Mouse (Mus musculus): Measurements from ENCODE around the gene Gm28230.
A peak's percentile ranks its signal among the peaks of the same experiment; 100 is the strongest.

Gm28230 gene

DNA sequence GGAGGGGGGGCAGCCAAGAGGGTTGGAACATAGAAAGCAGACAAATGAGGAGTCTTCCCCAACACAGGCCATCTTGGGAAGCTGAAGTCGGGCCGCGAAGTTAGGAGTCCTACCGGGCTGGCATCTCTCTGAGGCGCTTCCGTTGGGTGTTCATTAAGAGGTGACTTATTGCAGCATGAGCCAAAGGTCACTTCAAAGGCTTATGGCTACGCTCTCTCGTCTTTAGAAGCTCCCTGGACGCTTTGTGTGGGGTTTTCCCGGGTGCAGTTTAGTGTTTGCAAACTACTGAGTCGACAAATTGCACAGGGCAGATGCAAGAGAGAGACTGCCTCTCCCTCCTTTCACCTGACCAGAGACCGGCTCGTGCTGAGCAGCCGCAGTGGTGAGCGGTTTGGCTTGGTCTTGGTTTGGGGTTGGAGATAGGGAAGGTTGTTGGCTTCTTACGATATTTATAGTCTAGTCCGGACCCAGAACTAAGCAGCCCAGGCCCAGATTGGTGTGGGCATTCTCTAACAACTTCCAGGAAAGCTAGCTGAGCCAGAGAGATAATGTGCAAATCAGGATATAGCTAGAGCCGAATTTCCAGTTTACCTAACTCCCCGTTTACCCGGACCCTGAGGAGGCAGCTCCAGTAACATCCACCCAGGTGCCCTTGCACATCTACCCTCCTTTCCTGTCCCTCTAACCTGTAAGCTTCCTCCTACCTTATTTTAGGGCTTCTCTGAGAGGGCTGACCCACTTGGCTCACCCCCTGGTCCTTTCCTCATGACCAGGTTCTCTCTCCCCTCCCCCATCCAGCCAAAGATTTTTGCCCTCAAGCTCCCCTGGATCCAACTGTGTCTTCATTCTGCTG, 12.3 kb downstream of the Gm28230 start:
- DNase-seq (ENCODE audit: low read depth, low spot score) = no peak

DNA sequence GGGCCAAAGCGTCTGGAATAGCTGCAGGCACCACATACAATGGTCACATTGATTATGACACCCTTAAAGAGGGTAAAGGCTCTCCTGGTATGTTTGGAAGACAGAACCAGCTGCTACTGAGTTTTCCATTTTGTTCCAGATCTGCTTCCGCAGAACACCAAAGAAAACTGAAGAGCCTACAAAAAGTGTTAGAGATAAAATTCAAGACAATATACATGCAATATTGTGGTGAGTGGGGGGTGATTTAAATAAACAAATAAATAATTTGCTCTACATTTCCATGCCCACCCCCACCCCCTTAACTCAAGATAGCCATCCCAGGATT, 12.9 kb downstream of the Gm28230 start:
- DNase-seq (ENCODE audit: low read depth, low spot score) = no peak

DNA sequence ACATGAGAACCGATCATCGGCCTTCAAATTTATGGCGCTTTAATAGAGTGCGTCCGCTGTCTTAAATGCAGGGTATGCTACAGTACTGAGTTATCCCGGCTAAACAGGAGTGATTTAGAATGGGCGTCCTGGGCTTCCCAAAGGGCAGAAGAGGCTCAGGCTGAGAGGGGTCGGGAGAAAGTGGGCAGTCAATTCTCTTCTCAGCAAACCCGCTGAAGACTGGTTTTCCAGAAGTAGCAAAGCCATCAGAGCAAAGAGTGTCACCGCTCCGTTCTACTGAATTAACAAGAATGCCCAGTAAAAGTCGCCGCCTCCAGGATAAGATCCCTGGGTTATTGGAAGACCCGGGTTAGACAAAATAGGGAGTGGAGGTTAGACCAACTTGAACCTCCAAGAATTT, 13.3 kb downstream of the Gm28230 start:
- no peak for DNase-seq (ENCODE audit: low read depth, low spot score)

DNA sequence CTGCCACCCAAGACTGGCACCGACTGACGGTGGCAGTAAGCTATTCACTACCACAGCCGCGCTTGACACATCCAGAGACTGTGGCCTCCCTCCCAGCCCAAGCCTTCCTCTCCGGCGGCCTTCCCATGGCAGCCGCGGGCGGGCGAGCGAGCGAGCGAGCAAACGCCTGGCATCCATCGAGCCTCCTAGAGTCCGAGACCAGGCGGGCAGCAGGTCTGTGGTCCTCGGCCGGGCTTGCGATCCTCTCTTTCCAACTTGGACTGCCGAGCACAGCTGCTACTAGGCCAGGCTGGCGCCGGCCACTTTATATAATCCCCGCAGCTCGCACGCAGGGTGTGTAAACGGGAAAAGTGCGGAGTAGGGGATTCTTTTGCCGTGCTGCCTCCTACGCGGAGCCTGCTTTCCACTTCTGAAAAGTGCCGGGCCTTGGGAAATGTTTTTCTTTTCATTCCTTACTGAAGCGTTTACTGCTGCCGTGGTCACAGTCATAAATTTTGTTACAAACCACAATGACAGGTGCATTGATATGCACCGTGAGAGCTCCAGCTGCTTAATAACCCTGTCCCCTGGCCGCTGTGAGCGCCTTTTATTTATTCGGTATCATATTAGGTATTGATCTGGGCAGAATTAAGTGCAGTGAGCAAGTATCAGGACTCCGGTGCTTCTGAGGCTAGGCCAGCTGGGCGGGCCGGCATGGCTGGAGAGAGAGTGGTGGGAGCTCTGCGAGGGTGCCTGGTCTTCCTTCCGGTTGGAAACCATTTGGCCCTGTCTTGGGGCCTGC, 14.0 kb downstream of the Gm28230 start:
- no peak for DNase-seq (ENCODE audit: low read depth, low spot score)

DNA sequence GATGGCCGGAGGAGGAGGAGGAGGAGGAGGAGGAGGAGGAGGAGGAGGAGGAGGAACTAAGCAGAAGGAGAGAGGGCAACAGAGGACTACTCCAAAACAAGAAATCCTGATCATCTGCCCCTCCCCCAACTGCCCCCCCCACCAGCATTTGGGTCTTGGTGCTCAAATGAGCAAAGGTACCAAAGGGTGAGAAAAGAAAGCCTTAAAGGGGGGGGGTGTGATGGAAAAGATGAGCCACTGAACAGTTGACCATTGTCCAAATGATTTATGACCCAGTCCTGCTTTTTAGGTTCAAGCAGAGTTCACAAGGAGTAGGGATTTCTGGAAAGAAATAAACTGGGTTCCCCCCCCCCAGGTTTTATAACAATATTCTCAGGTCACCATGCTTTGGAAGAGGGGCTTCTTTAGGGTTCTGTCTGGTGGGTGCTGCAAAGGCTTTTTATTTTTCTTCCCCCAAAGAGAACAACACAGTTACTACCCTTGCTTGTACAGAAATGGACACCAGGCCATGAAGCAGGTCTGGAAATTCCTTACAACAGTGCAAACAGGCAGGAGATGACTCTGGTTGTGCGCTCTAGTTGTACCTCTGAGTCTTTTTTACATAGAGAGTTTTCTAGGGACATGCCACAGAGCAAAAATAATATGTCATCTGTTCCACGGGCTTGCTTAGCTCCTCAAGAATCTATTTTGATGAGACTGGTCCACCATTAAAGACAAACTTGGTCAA, 14.9 kb downstream of the Gm28230 start:
- DNase-seq (ENCODE audit: low read depth, low spot score) = no peak

DNA sequence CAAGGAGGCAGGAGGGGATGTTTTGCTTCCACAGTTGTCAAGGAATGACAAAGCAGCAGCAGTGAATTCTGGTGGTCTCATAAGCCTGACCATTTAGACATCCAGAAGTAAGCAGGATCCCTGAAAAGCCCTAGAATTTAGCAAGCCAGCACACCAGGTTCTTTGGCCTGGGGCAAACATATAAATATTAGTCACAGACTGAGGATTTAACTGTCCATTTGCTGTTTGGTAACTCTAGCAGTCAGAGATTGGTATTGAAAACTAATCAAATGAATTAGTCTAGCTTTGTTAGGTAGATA, 15.4 kb downstream of the Gm28230 start:
- DNase-seq (ENCODE audit: low read depth, low spot score) = no peak

DNA sequence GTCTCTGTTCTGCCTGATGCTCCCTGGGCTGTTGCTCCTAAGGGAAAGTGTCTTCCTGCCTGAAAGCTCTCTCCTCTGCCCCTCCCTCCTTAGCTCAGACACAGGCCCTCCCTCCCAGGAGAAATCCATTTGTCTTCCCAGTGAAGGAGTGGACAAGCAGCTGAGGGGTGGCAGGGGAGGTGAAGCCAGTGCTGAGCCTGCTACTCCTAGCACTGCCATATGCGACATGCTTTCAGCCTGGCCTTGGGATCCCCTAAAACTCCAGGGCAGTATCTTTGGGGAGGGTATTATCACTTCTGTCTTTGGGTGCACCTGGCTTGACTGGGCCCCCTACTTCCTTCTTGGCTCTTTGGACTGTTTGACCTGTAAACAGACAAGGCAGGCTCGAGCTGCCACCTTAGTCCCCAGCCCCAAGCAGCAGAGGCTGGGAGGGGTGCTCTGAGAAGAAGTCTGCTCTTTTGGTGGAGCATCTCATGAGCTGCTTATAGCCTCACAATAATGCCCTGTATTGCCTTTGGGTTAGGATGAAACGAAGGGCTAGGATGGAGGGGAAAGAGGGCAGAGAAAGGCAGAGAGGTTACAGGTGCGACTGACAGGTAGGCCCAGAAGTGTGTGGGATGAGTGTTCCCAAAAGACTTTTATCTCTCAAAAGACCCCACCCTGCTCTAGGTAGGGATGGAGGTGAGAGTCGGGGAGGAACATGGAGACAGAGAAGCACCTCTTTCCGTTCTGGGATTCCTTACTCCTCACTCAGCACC, 19.2 kb downstream of the Gm28230 start:
- no peak for DNase-seq (ENCODE audit: low read depth, low spot score)

DNA sequence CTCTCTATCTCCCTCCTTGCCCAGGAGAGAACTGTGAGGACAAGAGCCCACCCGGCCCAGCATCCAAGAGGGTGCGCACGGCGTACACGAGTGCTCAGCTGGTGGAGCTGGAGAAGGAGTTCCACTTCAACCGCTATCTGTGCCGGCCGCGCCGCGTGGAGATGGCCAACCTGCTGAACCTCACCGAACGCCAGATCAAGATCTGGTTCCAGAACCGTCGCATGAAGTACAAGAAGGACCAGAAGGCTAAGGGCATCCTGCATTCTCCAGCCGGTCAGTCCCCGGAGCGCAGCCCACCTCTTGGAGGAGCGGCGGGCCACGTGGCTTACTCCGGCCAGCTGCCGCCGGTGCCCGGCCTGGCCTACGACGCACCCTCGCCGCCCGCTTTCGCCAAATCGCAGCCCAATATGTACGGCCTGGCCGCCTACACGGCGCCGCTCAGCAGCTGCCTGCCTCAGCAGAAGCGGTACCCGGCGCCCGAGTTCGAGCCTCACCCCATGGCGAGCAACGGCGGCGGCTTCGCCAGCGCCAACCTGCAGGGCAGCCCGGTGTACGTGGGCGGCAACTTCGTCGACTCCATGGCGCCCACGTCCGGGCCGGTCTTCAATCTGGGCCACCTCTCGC, 19.9 kb downstream of the Gm28230 start:
- no peak for DNase-seq (ENCODE audit: low read depth, low spot score)

DNA sequence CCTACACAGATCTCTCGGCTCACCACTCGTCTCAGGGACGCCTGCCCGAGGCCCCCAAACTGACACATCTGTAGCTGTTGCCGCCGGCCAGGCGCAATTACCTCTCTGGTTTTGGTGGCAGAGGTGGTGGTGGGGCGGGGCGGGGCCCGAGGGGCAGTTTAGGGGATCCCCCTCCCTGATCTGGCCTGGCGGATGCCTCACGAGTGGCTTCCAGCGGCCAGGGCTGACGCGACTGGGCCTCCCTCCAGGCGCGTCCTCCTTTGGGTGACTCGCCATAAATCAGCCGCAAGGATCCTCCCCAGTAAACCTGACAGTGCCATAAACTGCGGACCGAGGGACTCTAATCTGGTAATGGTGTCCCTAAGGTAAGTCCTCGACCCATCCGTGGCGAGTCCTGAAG, 20.5 kb downstream of the Gm28230 start:
- no peak for DNase-seq (ENCODE audit: low read depth, low spot score)

DNA sequence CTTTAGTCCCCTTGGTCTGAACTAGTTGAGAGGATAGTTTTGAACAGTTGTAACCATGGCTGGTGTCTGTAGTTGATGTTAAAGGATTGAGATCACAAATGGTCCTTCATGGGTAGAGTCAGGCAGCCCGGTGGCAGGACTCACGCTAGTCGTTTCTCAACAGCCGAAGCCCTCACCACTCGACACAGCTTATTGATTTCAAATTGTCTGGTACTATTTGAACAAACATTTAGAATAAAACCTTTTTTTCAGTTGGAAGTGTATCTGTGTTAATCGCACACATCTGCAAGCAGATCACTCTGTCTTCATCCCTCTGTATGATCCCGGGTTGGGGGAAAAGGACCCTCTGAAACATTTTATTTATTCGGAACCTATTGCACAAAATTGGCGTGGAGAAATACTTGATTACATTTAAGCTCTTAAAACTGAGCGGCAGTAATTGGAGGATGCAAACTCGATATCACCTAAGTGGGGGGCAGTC, 21.2 kb downstream of the Gm28230 start:
- DNase-seq (ENCODE audit: low read depth, low spot score) = no peak

DNA sequence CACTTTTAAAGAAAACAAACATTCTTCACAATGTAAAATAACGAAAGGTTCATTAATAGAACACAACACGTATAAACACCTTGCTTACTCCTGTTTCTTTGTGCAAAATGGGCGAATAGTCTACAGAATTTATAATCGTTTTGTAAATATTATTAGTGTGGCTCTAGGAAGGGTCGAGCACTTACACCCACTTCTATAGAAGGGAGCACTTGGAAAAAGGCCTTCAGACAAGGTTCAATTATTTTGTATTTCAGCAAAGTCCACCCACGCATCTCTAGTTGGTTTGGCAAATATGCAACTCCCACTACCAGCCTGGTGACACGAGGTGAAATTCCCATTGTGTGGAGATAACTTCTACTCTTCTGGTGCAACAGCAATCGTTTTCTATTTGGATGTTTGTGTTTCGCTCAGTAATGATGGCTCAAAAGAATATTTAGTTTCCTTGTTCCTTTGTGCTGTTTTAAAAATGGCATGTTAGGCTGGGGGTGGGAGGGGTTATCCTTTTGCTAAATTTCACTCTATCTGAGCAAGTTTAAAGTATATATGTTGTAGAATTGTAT, 22.0 kb downstream of the Gm28230 start:
- no peak for DNase-seq (ENCODE audit: low read depth, low spot score)

DNA sequence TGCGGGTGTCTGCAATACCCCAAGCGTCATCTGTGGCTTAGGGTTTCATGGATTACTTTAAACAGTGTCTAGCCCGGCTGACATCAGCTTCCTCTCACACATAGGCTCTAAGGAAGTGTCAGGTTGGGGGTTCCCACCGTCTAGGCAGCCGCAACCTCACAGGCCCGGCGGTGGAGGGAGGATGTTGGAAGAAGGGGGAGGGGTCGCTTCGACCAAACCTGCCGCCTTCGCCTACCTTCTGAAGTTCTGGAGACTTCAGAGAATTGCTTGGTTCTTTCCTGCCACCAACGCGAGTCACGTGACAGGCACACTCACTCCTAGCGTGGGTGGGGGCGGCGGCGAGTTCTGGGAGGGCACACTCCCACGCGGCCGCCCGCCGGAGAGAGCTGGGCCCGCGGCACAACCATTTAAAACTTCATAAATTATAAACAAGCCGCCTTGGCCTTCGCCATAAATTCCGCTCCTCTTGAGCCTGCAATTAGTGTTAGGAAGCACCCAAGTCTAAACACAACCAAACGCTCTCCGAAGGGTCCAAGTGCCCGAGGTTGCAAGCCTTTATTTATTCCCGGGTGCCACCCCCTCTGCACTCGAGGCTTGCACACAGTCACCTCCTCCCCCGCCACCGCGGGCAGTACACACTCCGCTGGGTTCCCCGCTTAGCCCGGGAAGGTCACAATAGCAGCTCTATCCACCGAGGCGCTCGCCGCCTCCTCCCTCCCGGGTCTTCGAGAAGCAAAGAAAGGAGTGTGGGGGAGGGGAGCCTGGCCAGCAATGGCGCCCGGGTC, 23.0 kb downstream of the Gm28230 start:
- peak; percentile 66 for DNase-seq (ENCODE audit: low read depth, low spot score)

DNA sequence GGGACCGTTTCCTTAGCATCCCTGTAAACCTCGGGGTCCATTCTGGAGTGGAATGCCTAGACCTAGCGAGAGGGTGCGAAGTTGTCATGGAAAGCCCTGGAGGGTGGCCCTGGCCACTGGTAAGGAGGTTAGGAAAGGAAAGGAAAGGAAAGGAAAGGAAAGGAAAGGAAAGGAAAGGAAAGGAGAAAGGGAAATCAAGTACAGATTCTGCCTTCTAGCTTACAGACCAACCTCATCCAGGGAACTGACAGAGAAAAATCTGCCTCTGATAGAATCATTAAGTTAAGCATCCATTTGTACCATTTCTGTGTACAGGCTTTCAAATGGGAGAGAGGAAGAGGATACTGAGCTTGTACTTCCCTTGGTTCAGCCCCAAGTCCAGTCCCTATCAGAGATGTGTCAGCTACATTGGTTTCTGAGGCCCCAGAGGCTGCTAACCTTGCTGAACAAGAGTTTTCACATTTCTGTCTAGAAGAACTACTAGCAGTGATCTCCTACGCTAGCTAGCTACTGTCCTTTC, 24.3 kb downstream of the Gm28230 start:
- no peak for DNase-seq (ENCODE audit: low read depth, low spot score)

DNA sequence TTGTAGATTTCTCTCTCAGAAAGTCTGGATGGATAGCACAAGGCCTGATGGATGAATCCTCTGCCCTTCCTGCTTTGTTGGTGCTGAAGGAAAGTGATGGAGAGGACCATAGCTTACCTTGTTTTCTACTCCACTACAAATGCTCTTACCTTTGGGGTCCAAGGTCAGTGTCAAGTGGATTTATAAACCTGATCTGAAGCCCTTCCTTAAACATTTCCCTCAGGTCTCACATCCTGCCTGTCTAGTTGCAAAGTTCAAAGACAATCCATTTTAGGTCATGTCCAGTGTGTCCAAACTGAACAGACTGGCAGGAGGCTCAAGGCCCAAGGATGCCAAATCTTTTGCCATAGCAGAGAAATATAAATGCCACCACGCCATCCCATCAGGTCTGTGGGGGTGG, 25.3 kb downstream of the Gm28230 start:
- DNase-seq (ENCODE audit: low read depth, low spot score) = no peak

DNA sequence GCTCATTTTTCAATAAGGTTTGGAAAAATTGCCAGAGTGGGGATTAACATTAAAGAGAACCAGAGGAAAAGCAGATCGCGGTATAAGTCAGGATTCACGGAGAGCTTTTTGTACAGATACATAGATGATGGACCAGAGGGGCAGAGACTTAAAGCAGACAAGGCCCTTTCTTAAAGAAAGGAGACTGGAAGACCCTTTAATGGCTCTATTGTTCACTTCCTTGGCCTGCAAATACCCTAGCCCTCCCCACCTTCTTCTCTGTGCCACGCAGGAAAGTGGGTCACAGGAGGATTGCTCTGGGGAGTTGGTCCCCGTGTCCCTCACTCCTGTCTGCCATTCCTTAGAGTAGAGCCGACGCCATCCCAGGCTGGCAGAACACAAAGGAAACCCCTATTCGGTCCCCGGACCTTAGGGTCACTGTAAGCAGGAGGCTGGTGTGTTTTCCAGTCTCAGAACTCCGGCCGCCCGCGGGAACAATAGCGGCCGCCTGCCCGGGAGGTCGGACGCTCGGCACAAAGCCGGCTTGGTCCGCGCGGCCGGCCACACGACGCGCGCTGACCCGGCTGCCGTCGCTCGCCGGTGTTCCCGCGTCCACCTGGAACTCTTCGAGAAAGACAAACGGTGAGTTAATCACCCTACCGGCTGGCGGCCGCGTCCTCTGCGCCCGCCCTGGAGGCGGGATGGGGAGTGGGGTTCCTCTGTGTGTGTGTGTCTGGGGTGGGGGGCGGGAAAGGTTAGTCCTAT, 26.1 kb downstream of the Gm28230 start:
- no peak for DNase-seq (ENCODE audit: low read depth, low spot score)

DNA sequence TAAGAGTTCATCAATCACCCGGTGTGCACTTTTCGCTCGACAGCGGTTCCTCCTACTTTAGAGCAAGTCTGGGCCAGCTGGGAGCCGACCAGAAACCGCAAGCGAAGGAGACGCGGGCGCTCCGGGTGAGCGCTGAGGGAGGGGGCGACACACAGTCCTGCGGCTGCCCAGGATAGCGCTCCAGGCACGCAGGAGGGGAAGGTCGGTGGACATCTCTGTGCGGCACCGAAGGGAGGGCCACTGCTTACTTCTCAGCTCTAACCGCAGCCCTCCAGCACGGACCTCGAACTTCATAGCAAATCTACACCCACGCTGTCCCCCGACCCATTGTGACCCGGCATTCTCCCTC, 26.6 kb downstream of the Gm28230 start:
- DNase-seq (ENCODE audit: low read depth, low spot score) = no peak

DNA sequence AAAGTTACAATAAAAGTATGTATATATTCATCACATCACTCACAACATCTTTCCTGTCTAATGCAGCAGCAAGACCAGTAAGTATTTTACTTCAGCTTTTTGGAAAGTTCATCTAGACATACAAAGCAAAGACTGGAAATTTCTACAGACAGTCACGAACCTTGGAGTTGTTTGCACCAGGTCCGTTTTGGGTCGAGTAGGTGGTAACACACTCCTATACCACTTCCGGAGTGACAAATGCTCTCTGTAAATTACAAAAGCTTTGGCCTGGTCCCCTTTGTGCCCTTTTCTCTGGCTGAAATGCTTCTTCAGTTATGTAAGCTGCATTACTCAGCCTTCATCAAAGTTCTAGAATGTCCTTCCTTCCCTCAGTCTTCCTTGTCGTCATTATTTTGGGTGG, 27.2 kb downstream of the Gm28230 start:
- no peak for DNase-seq (ENCODE audit: low read depth, low spot score)

DNA sequence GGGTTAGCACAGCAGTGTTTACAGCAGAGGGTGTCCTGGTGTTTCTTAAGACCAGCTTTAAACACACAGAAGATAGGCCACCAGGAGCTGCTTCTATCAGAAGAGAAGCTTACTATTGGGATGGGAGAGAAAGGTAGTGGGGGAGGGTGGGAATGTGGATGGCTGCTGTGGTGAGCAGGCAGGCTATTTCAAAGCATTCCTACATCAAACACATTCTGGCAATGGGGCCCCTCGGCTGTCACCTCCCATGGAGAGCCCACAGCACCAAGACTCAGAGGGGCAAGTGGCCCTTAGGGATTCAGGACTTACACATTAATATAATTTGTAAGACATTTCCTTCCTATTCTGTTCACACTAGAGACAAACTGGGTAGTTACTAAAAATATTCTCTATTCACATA, 33.6 kb downstream of the Gm28230 start:
- DNase-seq (ENCODE audit: low read depth, low spot score) = no peak

DNA sequence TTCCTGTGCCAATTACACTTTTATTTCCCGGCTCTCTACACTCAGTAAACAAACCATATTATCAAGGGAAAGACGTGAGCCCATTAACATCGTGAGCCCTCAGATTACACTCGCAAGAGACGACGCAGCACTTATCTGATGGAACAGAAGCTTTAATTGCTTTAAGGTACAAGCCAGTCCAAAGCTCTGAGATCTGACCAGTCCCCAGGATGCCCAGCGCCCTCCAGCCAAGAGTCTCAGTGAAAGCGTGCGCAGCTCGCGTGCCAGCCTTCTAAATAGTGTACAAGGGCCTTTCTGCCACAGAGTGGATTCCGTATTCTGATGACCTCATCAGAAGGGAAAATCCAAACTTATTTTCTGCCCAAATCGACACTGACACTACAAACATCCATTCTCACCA, 35.4 kb downstream of the Gm28230 start:
- DNase-seq (ENCODE audit: low read depth, low spot score) = no peak

Data from CD4-positive helper T cell, adult 2 months (primary cell).